Mouse (Mus musculus) midbrain, embryonic 12.5 days (tissue): ENCODE measurements at regions not wholly inside any gene's neighbourhood (a gene's known extent, or its start where the extent isn't known, plus 50 kb on each side); places are given as distances from the start of the nearest gene placed in this dataset.

Source experiments
- ATAC-seq: fragments of 200-750 bp; cut with Nextera tagmentation; 2 replicates; pipeline ENCODE4 v1.8.0; 2017; ENCODE audit warnings: low read depth, moderate TSS enrichment, moderate library complexity; ENCODE audit not compliant: low FRiP score
- H3K27ac ChIP-seq: fragments of 300-500 bp; sonication (generic); replicated peaks from 2 replicates; pipeline ENCODE4 v1.5.1; 2016; ENCODE audit warnings: mild to moderate bottlenecking
- H3K27me3 ChIP-seq: fragments of 300-500 bp; sonication (generic); 2 replicates; pipeline ENCODE4 v1.6.1; 2016; ENCODE audit warnings: mild to moderate bottlenecking
- H3K36me3 ChIP-seq: fragments of 300-500 bp; sonication (generic); 2 replicates; pipeline ENCODE4 v1.6.1; 2016
- H3K4me1 ChIP-seq: fragments of 300-500 bp; sonication (generic); 2 replicates; pipeline ENCODE4 v1.6.1; 2016
- H3K4me2 ChIP-seq: fragments of 300-500 bp; sonication (generic); replicated peaks from 2 replicates; pipeline ENCODE4 v1.6.1; 2016; ENCODE audit warnings: mild to moderate bottlenecking, moderate library complexity
- H3K4me3 ChIP-seq: fragments of 300-500 bp; sonication (generic); 2 replicates; pipeline ENCODE4 v1.5.1; 2016; ENCODE audit warnings: mild to moderate bottlenecking
- H3K9ac ChIP-seq: fragments of 300-500 bp; sonication (generic); replicated peaks from 2 replicates; pipeline ENCODE4 v1.6.1; 2016; ENCODE audit warnings: mild to moderate bottlenecking, moderate library complexity
- H3K9me3 ChIP-seq: fragments of 300-500 bp; sonication (generic); 2 replicates; pipeline ENCODE4 v1.6.1; 2016; ENCODE audit warnings: mild to moderate bottlenecking
- WGBS: fragments of 180-500 bp; shearing (Covaris S2); methylation state at CpG from one replicate; pipeline ENCODE4 v1.1.7; 2016; 5-methylcytosine and 5-hydroxymethylcytosine counted together

GRCm38 (mm10) chr13:81852309-81852978 is 69.6 kb downstream of the Cetn3 start:
- H3K27ac ChIP-seq, result no peak overlapping the region
- no peaks in the 10 kb centered on the region for H3K9me3 ChIP-seq
- 69% methylated on average over 2 of the region's 2 CpGs for WGBS
- H3K4me2 ChIP-seq, result no peak overlapping the region
- H3K4me3 ChIP-seq, result no peak overlapping the region
- no peaks in the 10 kb centered on the region for H3K36me3 ChIP-seq
- H3K4me1 ChIP-seq, result no peaks in the 10 kb centered on the region
- no peaks in the 10 kb centered on the region for H3K27me3 ChIP-seq
- no peak for ATAC-seq
- no peak overlapping the region for H3K9ac ChIP-seq

GRCm38 (mm10) chr13:81856072-81856471 is 73.2 kb downstream of the Cetn3 start:
- H3K27me3 ChIP-seq, result no peaks in the 10 kb centered on the region
- WGBS, result 72% methylated on average over 4 of the region's 4 CpGs
- H3K4me3 ChIP-seq, result no peak overlapping the region
- H3K4me1 ChIP-seq, result no peaks in the 10 kb centered on the region
- no peaks in the 10 kb centered on the region for H3K36me3 ChIP-seq
- H3K9ac ChIP-seq, result no peak overlapping the region
- no peaks in the 10 kb centered on the region for H3K9me3 ChIP-seq
- ATAC-seq, result no peak
- H3K27ac ChIP-seq, result no peak overlapping the region
- no peak overlapping the region for H3K4me2 ChIP-seq

GRCm38 (mm10) chr13:81860683-81861082 is 77.8 kb downstream of the Cetn3 start:
- no peak for ATAC-seq
- Histone ChIP-seq H3K36me3 (no peaks in the 10 kb centered on the region), H3K9me3 (no peaks in the 10 kb centered on the region), H3K4me3 (no peak overlapping the region), H3K9ac (no peak overlapping the region), H3K4me2 (no peak overlapping the region), H3K27ac (no peak overlapping the region), H3K27me3 (no peaks in the 10 kb centered on the region), H3K4me1 (no peaks in the 10 kb centered on the region)
- 72% methylated on average over 4 of the region's 4 CpGs for WGBS

- Histone ChIP-seq H3K36me3 (no peaks in the 10 kb centered on the region), H3K9ac (no peak overlapping the region), H3K4me1 (no peaks in the 10 kb centered on the region), H3K27me3 (no peaks in the 10 kb centered on the region), H3K4me3 (no peak overlapping the region), H3K9me3 (no peaks in the 10 kb centered on the region), H3K27ac (no peak overlapping the region), H3K4me2 (no peak overlapping the region)
- WGBS, result 87% methylated on average over 5 of the region's 5 CpGs
- ATAC-seq, result no peak
These were observed 79.2 kb downstream of the Cetn3 start for GRCm38 (mm10) chr13:81861886-81862600.

- WGBS, result 75% methylated on average over 9 of the region's 9 CpGs
These were observed 88.3 kb downstream of the Cetn3 start for GRCm38 (mm10) chr13:81871226-81871625.

DNA sequence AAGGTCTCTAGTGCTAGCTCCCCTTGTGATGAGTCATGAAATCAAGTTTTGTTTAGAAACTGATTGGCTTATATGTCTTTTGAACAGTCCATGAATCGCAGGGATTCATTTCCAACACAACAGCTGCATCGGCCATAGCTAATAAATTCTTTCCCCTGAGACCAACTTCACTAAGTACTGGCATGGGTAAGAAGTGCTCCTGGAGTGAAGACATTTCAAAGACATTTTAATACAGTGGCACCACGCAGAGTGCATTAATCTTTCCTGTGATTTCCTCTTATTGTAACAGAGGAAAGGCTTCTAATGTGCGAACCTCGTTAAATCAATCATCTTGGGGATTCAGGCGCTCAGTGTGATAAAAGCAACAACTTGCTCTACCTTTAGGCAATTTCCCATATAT is 103.0 kb downstream of the Cetn3 start:
- Histone ChIP-seq H3K27me3 (no peaks in the 10 kb centered on the region), H3K9me3 (no peaks in the 10 kb centered on the region), H3K4me1 (no peaks in the 10 kb centered on the region), H3K4me3 (no peak overlapping the region), H3K36me3 (no peaks in the 10 kb centered on the region), H3K27ac (no peak overlapping the region), H3K4me2 (no peak overlapping the region), H3K9ac (no peak overlapping the region)
- WGBS, result 66% methylated on average over 6 of the region's 6 CpGs
- no peak for ATAC-seq

More at GRCm38 (mm10) chr13:81871226-81871625, 88.3 kb downstream of the Cetn3 start:
- no peaks in the 10 kb centered on the region for H3K9me3 ChIP-seq
- no peak overlapping the region for H3K4me3 ChIP-seq
- H3K4me1 ChIP-seq, result no peaks in the 10 kb centered on the region
- no peaks in the 10 kb centered on the region for H3K27me3 ChIP-seq
- H3K4me2 ChIP-seq, result no peak overlapping the region
- no peak overlapping the region for H3K9ac ChIP-seq
- H3K36me3 ChIP-seq, result no peaks in the 10 kb centered on the region
- ATAC-seq, result no peak
- H3K27ac ChIP-seq, result no peak overlapping the region

DNA sequence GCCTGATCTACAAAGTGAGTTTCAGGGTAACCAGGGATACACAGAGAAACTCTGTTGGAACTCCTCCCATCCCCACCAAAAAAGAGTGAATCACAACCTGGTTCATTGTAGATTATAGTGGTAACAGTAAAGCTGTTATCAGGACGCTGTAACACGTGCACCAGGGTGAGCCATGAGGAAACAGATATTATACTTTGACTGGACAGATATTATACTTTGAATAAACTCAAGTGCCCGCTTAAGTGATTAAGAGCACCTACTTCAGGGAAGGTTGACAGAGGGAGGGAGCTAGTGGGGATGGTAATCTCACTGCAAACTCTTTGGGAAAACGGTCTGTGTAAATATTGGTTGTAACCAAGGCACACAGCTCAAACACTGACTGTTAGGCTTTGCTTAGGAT is 147.4 kb downstream of the Cetn3 start:
- no peaks in the 10 kb centered on the region for H3K36me3 ChIP-seq
- H3K9me3 ChIP-seq, result no peaks in the 10 kb centered on the region
- no peak overlapping the region for H3K4me3 ChIP-seq
- no peak overlapping the region for H3K4me2 ChIP-seq
- H3K9ac ChIP-seq, result no peak overlapping the region
- H3K27ac ChIP-seq, result no peak overlapping the region
- H3K4me1 ChIP-seq, result no peaks in the 10 kb centered on the region
- no peaks in the 10 kb centered on the region for H3K27me3 ChIP-seq
- ATAC-seq, result no peak
- 79% methylated on average over 4 of the region's 4 CpGs for WGBS

DNA sequence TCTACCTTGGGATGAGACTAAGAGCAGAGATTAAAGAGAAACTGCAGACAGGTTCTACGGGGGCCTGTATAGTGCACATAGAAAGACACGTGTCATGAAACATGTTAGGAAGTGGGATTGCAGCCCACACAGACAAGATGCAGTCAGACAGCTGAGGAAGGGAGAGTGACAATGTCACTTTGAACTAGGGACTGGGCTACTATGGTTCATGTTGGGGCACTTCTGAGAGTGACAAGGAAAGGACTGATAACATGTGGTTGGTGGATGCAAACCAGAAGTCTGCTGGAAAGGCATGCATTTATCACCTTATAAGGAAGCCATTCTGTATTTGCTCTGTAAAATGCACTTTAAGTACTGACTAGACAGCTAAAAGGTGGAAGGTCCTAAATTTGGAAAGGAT is 148.3 kb downstream of the Cetn3 start:
- no peaks in the 10 kb centered on the region for H3K36me3 ChIP-seq
- 84% methylated on average over 2 of the region's 2 CpGs for WGBS
- H3K27me3 ChIP-seq, result no peaks in the 10 kb centered on the region
- ATAC-seq, result no peak
- no peak overlapping the region for H3K4me2 ChIP-seq
- H3K9me3 ChIP-seq, result no peaks in the 10 kb centered on the region
- H3K9ac ChIP-seq, result no peak overlapping the region
- H3K4me1 ChIP-seq, result no peaks in the 10 kb centered on the region
- H3K4me3 ChIP-seq, result no peak overlapping the region
- H3K27ac ChIP-seq, result no peak overlapping the region

- Histone ChIP-seq H3K9me3 (no peaks in the 10 kb centered on the region), H3K4me2 (no peak overlapping the region), H3K4me1 (peaks cover 6% of the 10 kb centered on the region; the same call in 1 of the 2 replicates), H3K27me3 (no peaks in the 10 kb centered on the region), H3K27ac (no peak overlapping the region), H3K9ac (no peak overlapping the region), H3K36me3 (no peaks in the 10 kb centered on the region), H3K4me3 (no peak overlapping the region)
- 71% methylated on average over 3 of the region's 3 CpGs for WGBS
- no peak for ATAC-seq
These were observed 154.2 kb downstream of the Cetn3 start for GRCm38 (mm10) chr13:81937061-81937460.

GRCm38 (mm10) chr13:81944047-81944446 is 161.2 kb downstream of the Cetn3 start:
- no peaks in the 10 kb centered on the region for H3K27me3 ChIP-seq
- no peak overlapping the region for H3K27ac ChIP-seq
- H3K4me1 ChIP-seq, result peaks cover 10% of the 10 kb centered on the region
- peak; percentile 85 for ATAC-seq
- no peaks in the 10 kb centered on the region for H3K9me3 ChIP-seq
- peak overlapping the region; percentile 29 for H3K4me3 ChIP-seq
- H3K4me2 ChIP-seq, result peak overlapping the region; percentile 46
- no peaks in the 10 kb centered on the region for H3K36me3 ChIP-seq
- WGBS, result 14% methylated on average over 9 of the region's 9 CpGs
- H3K9ac ChIP-seq, result 0 out of 2 replicates have a peak overlapping the region, but pooled peaks have one; percentile 12

GRCm38 (mm10) chr13:81944469-81944868 is 161.6 kb downstream of the Cetn3 start:
- Histone ChIP-seq H3K9ac (0 out of 2 replicates have a peak overlapping the region, but pooled peaks have one; percentile 12), H3K9me3 (no peaks in the 10 kb centered on the region), H3K36me3 (no peaks in the 10 kb centered on the region), H3K4me1 (peaks cover 7% of the 10 kb centered on the region), H3K4me2 (peak overlapping the region; percentile 46), H3K27me3 (no peaks in the 10 kb centered on the region), H3K4me3 (peak overlapping the region; percentile 29), H3K27ac (no peak overlapping the region)
- peak; percentile 85 for ATAC-seq
- 45% methylated on average over 6 of the region's 6 CpGs for WGBS

DNA sequence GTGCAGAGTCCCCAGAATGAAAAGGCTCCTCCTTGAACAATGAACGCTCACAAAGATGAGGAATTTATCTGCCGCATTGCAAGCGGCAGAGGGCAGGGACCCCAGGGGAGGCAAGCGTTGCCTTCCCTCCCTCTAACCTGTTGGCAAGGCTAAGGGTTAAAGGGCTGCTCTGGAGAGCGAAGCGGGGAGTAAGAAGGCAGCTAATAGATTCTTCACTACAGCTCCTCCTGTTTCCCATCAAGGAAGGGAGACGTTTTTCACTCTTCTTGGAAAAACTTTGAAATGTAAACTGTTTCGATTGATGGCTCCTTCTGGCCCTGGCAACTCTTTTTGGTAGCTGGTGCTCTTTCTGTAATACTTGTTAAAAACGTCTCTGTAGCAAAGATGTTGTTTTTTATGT is 162.9 kb downstream of the Cetn3 start:
- Histone ChIP-seq H3K9ac (no peak overlapping the region), H3K4me1 (peaks cover 7% of the 10 kb centered on the region), H3K27ac (no peak overlapping the region), H3K9me3 (no peaks in the 10 kb centered on the region), H3K27me3 (no peaks in the 10 kb centered on the region), H3K36me3 (no peaks in the 10 kb centered on the region), H3K4me2 (peak overlapping the region; percentile 48), H3K4me3 (peak overlapping the region; percentile 20; the same call in 1 of the 2 replicates)
- no peak for ATAC-seq
- WGBS, result 10% methylated on average over 9 of the region's 9 CpGs
